Mouse (Mus musculus): ENCODE data around the gene Usp12.
A peak's percentile ranks its signal among the peaks of the same experiment; 100 is the strongest.

Gene Usp12

GRCm38 (mm10) chr5:146798031-146798430 is 3.2 kb upstream of the Usp12 start:
- DNase-seq (ENCODE audit: low spot score in 2 of 2), result no peak

GRCm38 (mm10) chr5:146795728-146796127 is 922 bp upstream of the Usp12 start:
- DNase-seq (ENCODE audit: low spot score in 2 of 2), result no peak

- peak; percentile 45 to 56 for DNase-seq (ENCODE audit: low spot score in 2 of 2)
These were observed 538 bp downstream of the Usp12 start for GRCm38 (mm10) chr5:146794084-146794852.

GRCm38 (mm10) chr5:146793630-146794083 is 1.1 kb downstream of the Usp12 start:
- no peak for DNase-seq (ENCODE audit: low spot score in 2 of 2)

- DNase-seq (ENCODE audit: low spot score in 2 of 2), result no peak
These were observed 2.5 kb downstream of the Usp12 start for GRCm38 (mm10) chr5:146792140-146792791.

- DNase-seq (ENCODE audit: low spot score in 2 of 2), result no peak
These were observed 3.9 kb downstream of the Usp12 start for GRCm38 (mm10) chr5:146790944-146791343.

GRCm38 (mm10) chr5:146789413-146789812 is 5.4 kb downstream of the Usp12 start:
- no peak for DNase-seq (ENCODE audit: low spot score in 2 of 2)

GRCm38 (mm10) chr5:146786123-146786522 is 8.7 kb downstream of the Usp12 start:
- no peak for DNase-seq (ENCODE audit: low spot score in 2 of 2)

GRCm38 (mm10) chr5:146783891-146784290 is 10.9 kb downstream of the Usp12 start:
- no peak for DNase-seq (ENCODE audit: low spot score in 2 of 2)

GRCm38 (mm10) chr5:146783300-146783699 is 11.5 kb downstream of the Usp12 start:
- DNase-seq (ENCODE audit: low spot score in 2 of 2), result no peak

GRCm38 (mm10) chr5:146781663-146782062 is 13.1 kb downstream of the Usp12 start:
- DNase-seq (ENCODE audit: low spot score in 2 of 2), result peak; percentile 63 to 66

- DNase-seq (ENCODE audit: low spot score in 2 of 2), result no peak
These were observed 14.9 kb downstream of the Usp12 start for GRCm38 (mm10) chr5:146779931-146780330.

GRCm38 (mm10) chr5:146776988-146777639 is 17.7 kb downstream of the Usp12 start:
- DNase-seq (ENCODE audit: low spot score in 2 of 2), result no peak

GRCm38 (mm10) chr5:146771982-146772381 is 22.8 kb downstream of the Usp12 start:
- DNase-seq (ENCODE audit: low spot score in 2 of 2), result no peak

GRCm38 (mm10) chr5:146770002-146770848 is 24.6 kb downstream of the Usp12 start:
- no peak for DNase-seq (ENCODE audit: low spot score in 2 of 2)

GRCm38 (mm10) chr5:146765791-146766190 is 29.0 kb downstream of the Usp12 start:
- no peak for DNase-seq (ENCODE audit: low spot score in 2 of 2)

- DNase-seq (ENCODE audit: low spot score in 2 of 2), result no peak
These were observed 35.6 kb downstream of the Usp12 start for GRCm38 (mm10) chr5:146759159-146759558.

GRCm38 (mm10) chr5:146757921-146758320 is 36.9 kb downstream of the Usp12 start:
- no peak for DNase-seq (ENCODE audit: low spot score in 2 of 2)

GRCm38 (mm10) chr5:146757316-146757715 is 37.5 kb downstream of the Usp12 start:
- no peak for DNase-seq (ENCODE audit: low spot score in 2 of 2)

- no peak for DNase-seq (ENCODE audit: low spot score in 2 of 2)
These were observed 41.6 kb downstream of the Usp12 start for GRCm38 (mm10) chr5:146753181-146753580.

- no peak for DNase-seq (ENCODE audit: low spot score in 2 of 2)
These were observed 43.8 kb downstream of the Usp12 start for GRCm38 (mm10) chr5:146750958-146751357.

- DNase-seq (ENCODE audit: low spot score in 2 of 2), result no peak
These were observed 44.5 kb downstream of the Usp12 start for GRCm38 (mm10) chr5:146750273-146750672.

Data from thymus, postnatal 10 days (tissue).